Mouse (Mus musculus) subcutaneous adipose tissue, adult 2 months (tissue): Measurements from ENCODE around the gene Olfr1193. TPM values are rescaled to one million over a fixed set of nuclear protein-coding genes. Genes with fewer than 3 reads are reported as not detected.

Experiments
- polyA plus RNA-seq: library from polyadenylated mRNA; depleted of rRNA; stranded (reverse); fragments of >200 nt; gene quantifications from 2 replicates; pipeline ENCODE4 v1.2.3, GENCODE M21; 2012; ENCODE audit warnings: low replicate concordance; rRNA removed

Gene Olfr1193
- not detected in 2 replicates for polyA plus RNA-seq

GRCm38 (mm10) chr2:88675328-88675727, at the start of gene Olfr1193:
Olfr1193 (plus strand) TSS chr2:88675628.

GRCm38 (mm10) chr2:88640242-88640641, 35.2 kb upstream of the Olfr1193 start, which contains the start of gene Olfr1191-ps1:
Olfr1191-ps1 (plus strand) TSS chr2:88640542.

DNA sequence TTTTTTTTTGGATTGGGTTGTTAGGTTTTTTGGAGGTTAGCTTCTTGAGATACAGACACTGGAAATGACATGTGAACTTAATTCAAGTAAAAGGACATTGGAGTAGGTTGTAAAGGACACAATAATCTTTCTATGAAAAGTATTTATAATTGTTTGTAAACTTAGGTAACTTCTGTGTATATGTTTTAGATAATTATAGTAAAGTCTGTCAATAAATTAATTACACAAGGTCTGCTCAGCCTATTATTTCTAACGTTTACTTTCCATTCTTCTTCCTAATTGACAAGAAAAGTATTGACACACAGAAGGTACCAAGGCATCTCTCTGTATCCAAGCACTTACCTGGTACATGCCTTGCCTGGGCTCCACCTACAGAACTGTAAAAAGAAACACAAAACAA, 27.2 kb upstream of the Olfr1193 start, which contains the start of gene Olfr1192-ps1:
Olfr1192-ps1 (plus strand) TSS at position 301 of the 400 bp plus-strand sequence.

GRCm38 (mm10) chr2:88689087-88689486, 13.7 kb downstream of the Olfr1193 start, which contains the start of gene Olfr1195:
Olfr1195 (minus strand) TSS chr2:88689187.

DNA sequence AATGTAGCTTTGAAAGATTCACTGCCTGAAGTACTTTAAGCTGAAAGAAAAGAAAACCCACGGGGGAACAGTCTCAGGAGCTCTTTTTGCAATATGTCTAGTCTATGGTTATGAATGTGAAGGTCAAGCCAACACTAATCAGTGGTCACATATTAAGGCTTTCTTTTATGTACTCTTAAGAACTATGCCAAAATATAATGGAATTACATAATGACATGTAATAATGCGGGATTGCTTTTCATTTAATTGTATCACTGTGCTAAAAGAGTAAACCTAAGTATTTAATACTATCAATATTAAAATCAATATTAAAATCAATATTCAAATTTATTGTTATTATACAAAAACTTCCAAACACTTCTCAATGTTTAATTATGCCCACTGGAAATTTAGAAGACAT, 29.1 kb downstream of the Olfr1193 start, which contains the start of gene Olfr1196:
Olfr1196 (minus strand) TSS at position 101 of the 400 bp plus-strand sequence.

Other genes starting within 250 kb of the Olfr1193 start
- gene Olfr1181, start 249.5 kb upstream of the Olfr1193 start, polyA plus RNA-seq = not detected in 2 replicates
- not detected in 2 replicates for gene Gm13757, start 226.5 kb upstream of the Olfr1193 start, polyA plus RNA-seq
- not detected in 2 replicates for gene Olfr1183, start 220.8 kb upstream of the Olfr1193 start, polyA plus RNA-seq
- gene Olfr1184, start 192.0 kb upstream of the Olfr1193 start, polyA plus RNA-seq = not detected in 2 replicates
- not detected in 2 replicates for gene Olfr1185-ps1, start 182.3 kb upstream of the Olfr1193 start, polyA plus RNA-seq
- not detected in 2 replicates for gene Olfr1186, start 157.1 kb upstream of the Olfr1193 start, polyA plus RNA-seq
- gene Olfr1188, start 118.7 kb upstream of the Olfr1193 start, polyA plus RNA-seq = not detected in 2 replicates
- not detected in 2 replicates for gene Olfr1189, start 89.2 kb upstream of the Olfr1193 start, polyA plus RNA-seq
- gene Olfr1191-ps1, start 35.1 kb upstream of the Olfr1193 start, polyA plus RNA-seq = not detected in 2 replicates
- not detected in 2 replicates for gene Olfr1192-ps1, start 27.1 kb upstream of the Olfr1193 start, polyA plus RNA-seq
- gene Olfr1195, start 13.6 kb downstream of the Olfr1193 start, polyA plus RNA-seq = not detected in 2 replicates
- gene Olfr1196, start 29.0 kb downstream of the Olfr1193 start, polyA plus RNA-seq = not detected in 2 replicates
- gene Olfr1197, start 56.7 kb downstream of the Olfr1193 start, polyA plus RNA-seq = not detected in 2 replicates
- not detected in 2 replicates for gene Olfr1198, start 75.7 kb downstream of the Olfr1193 start, polyA plus RNA-seq
- gene Olfr1199, start 84.8 kb downstream of the Olfr1193 start, polyA plus RNA-seq = not detected in 2 replicates
- gene Olfr1200, start 94.9 kb downstream of the Olfr1193 start, polyA plus RNA-seq = not detected in 2 replicates
- gene Olfr1201, start 117.4 kb downstream of the Olfr1193 start, polyA plus RNA-seq = not detected in 2 replicates
- gene Olfr1202, start 138.9 kb downstream of the Olfr1193 start, polyA plus RNA-seq = not detected in 2 replicates
- gene Olfr1205, start 154.1 kb downstream of the Olfr1193 start, polyA plus RNA-seq = not detected in 2 replicates
- gene Olfr1204, start 173.7 kb downstream of the Olfr1193 start, polyA plus RNA-seq = not detected in 2 replicates
- not detected in 2 replicates for gene Olfr1206, start 187.6 kb downstream of the Olfr1193 start, polyA plus RNA-seq
- gene Olfr1208, start 226.7 kb downstream of the Olfr1193 start, polyA plus RNA-seq = not detected in 2 replicates
- gene Olfr1209, start 239.5 kb downstream of the Olfr1193 start, polyA plus RNA-seq = not detected in 2 replicates